ENCODE assay signal across 4 mouse cellular contexts in the genomic region with DNA sequence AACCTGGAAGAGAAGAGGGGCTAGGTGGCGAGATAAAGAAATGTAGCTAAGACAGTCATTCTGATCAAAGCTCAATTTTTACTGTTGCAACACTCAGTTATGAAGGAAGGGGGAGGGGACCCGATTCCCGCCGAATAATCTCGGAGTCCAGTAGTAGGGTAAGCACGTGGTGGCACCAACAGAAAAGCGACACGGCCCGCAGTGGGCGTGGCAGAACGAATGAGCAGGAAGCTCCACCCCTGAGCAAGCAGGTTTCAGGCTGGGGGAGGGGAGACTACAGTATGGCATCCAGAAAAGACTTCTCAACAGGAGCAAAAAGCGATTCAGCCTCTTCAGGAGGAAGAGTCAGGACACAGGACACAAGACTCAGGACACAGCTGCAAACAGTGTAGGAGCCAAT. TPM values are rescaled to one million over a fixed set of nuclear protein-coding genes. Genes with fewer than 3 reads are reported as not detected.
"Had no signal": no experiment of that assay in that cellular context is flagged by ENCODE, and none has a peak within 500 bp of the region (broad histone marks: within the 10 kb centered on the region; RNA-seq: fewer than 3 reads in every experiment).

No protein-coding gene starts in this region.

RNA-seq across cellular contexts. Expression of a gene that starts 23.1 kb away (rescaled TPM):
- polyA plus RNA-seq: heart, embryonic 11.5 days; heart, embryonic 14.5 days; heart, embryonic 15.5 days; heart, postnatal 0 days had no signal
